Mouse (Mus musculus) myocyte (in vitro differentiated cells): Measurements from ENCODE around the gene Vipas39.

Experiments
- CEBPB ChIP-seq: IDR thresholded peaks from 2 replicates; pipeline ENCODE4 v1.6.1; 2011; ENCODE audit warnings: mild to moderate bottlenecking, moderate library complexity; ENCODE audit not compliant: poor library complexity, insufficient read depth, severe bottlenecking
- E2F4 ChIP-seq: IDR thresholded peaks from one replicate; pipeline ENCODE4 v1.6.1; 2011; ENCODE audit warnings: mild to moderate bottlenecking, control low read depth, moderate library complexity; ENCODE audit not compliant: insufficient read depth
- MYOD1 ChIP-seq, 3 experiments: IDR thresholded peaks; one replicate each; pipeline ENCODE4 v1.6.1; 2011; ENCODE audit warnings: control low read depth in 2 of 3, low read depth in 2 of 3, mild to moderate bottlenecking in 2 of 3, moderate library complexity in 1 of 3; ENCODE audit not compliant: insufficient read length in 2 of 3, control insufficient read depth in 1 of 3
- MYOG ChIP-seq, 3 experiments: IDR thresholded peaks; one replicate each; pipeline ENCODE4 v1.6.1; 2011; ENCODE audit warnings: control low read depth in 2 of 3, low read depth in 2 of 3, mild to moderate bottlenecking in 2 of 3; ENCODE audit not compliant: insufficient read length in 2 of 3, control insufficient read depth in 1 of 3, insufficient read depth in 1 of 3
- POLR2A ChIP-seq: IDR thresholded peaks from one replicate; pipeline ENCODE4 v1.6.1; 2011; ENCODE audit warnings: low read depth, mild to moderate bottlenecking, control low read depth, moderate library complexity; ENCODE audit not compliant: insufficient read length
- USF1 ChIP-seq: IDR thresholded peaks from one replicate; pipeline ENCODE4 v1.6.1; 2011; ENCODE audit warnings: low read depth, mild to moderate bottlenecking, control low read depth, moderate library complexity

- TF ChIP-seq E2F4 = no peak
- no peak for TF ChIP-seq MYOD1 (IDR thresholded peaks at IDR 0.05; ENCODE audit: control insufficient read depth in 1 of 3, insufficient read length in 2 of 3, low read depth in 2 of 3)
- TF ChIP-seq USF1 = no peak
- no peak for TF ChIP-seq POLR2A
- no peak for TF ChIP-seq MYOG (IDR thresholded peaks at IDR 0.05; ENCODE audit: control insufficient read depth in 1 of 3, insufficient read depth in 1 of 3, insufficient read length in 2 of 3, low read depth in 2 of 3)
- no peak for TF ChIP-seq CEBPB
Measured at GRCm38 (mm10) chr12:87283706-87284105, 17.6 kb upstream of the Vipas39 start.
